Mouse (Mus musculus) limb, embryonic 14.5 days (tissue): ENCODE measurements around the gene Serbp1. TPM values are rescaled to one million over a fixed set of nuclear protein-coding genes. Genes with fewer than 3 reads are reported as not detected.

Source experiments
- ATAC-seq: fragments of 200-750 bp; cut with Nextera tagmentation; 2 replicates; pipeline ENCODE4 v1.8.0; 2017; ENCODE audit warnings: low read depth, moderate number of reproducible peaks, moderate TSS enrichment; ENCODE audit not compliant: low FRiP score
- DNase-seq: peaks from one replicate; pipeline ENCODE4 v3.0.0-alpha.2; 2015; ENCODE audit warnings: low spot score
- H3K27ac ChIP-seq: fragments of 300-500 bp; sonication (generic); replicated peaks from 2 replicates; pipeline ENCODE4 v1.5.1; 2014; ENCODE audit warnings: low read depth, mild to moderate bottlenecking, low read length, moderate library complexity, mixed read lengths
- H3K27me3 ChIP-seq: fragments of 300-500 bp; sonication (generic); 2 replicates; pipeline ENCODE4 v1.6.1; 2014; ENCODE audit warnings: low read length, mixed read lengths; ENCODE audit not compliant: control insufficient read depth, insufficient read depth
- H3K36me3 ChIP-seq: fragments of 300-500 bp; sonication (generic); 2 replicates; pipeline ENCODE4 v1.6.1; 2014; ENCODE audit warnings: mild to moderate bottlenecking, low read length, moderate library complexity, mixed read lengths; ENCODE audit not compliant: control insufficient read depth, insufficient read depth
- H3K4me1 ChIP-seq: fragments of 300-500 bp; sonication (generic); 2 replicates; pipeline ENCODE4 v1.6.1; 2014; ENCODE audit warnings: antibody characterized with exemption, low read length, mixed read lengths; ENCODE audit not compliant: control insufficient read depth, insufficient read depth
- H3K4me2 ChIP-seq: fragments of 300-500 bp; sonication (generic); replicated peaks from 2 replicates; pipeline ENCODE4 v1.6.1; 2014; ENCODE audit warnings: low read depth, mild to moderate bottlenecking, low read length, moderate library complexity; ENCODE audit not compliant: severe bottlenecking
- H3K4me3 ChIP-seq: fragments of 300-500 bp; sonication (generic); replicated peaks from 2 replicates; pipeline ENCODE4 v1.5.1; 2014; ENCODE audit warnings: low read length
- H3K9ac ChIP-seq: fragments of 300-500 bp; sonication (generic); 2 replicates; pipeline ENCODE4 v1.6.1; 2014; ENCODE audit warnings: mild to moderate bottlenecking, low read depth, low read length, moderate library complexity; ENCODE audit not compliant: severe bottlenecking
- H3K9me3 ChIP-seq: fragments of 300-500 bp; sonication (generic); 2 replicates; pipeline ENCODE4 v1.6.1; 2016; ENCODE audit warnings: low read length; ENCODE audit not compliant: control insufficient read depth
- POLR2A ChIP-seq: fragments of 200-500 bp; IDR thresholded peaks from 2 replicates; pipeline ENCODE4 v1.8.0; 2012; ENCODE audit warnings: inconsistent platforms, mild to moderate bottlenecking, moderate library complexity, borderline replicate concordance; ENCODE audit not compliant: insufficient read depth, insufficient read length; ENCODE audit errors: extremely low read depth
- WGBS: fragments of 180-500 bp; shearing (Covaris S2); extraction: QIAGEN DNeasy Blood & Tissue Kit; methylation state at CpG from one replicate; pipeline ENCODE4 v1.1.7; 2014; 5-methylcytosine and 5-hydroxymethylcytosine counted together
- polyA plus RNA-seq, 2 experiments: library from polyadenylated mRNA; depleted of rRNA in 1 of 2; stranded (reverse) in 1 of 2; unstranded in 1 of 2; fragments of >200 nt; fragmentation: Nextera tagmentation in 1 of 2; extraction: Ambion mirVana in 1 of 2; gene quantifications; 2 replicates each; pipeline versions ENCODE4 v1.2.1 to v1.2.3; 2012 to 2014

Gene Serbp1
- polyA plus RNA-seq, 2 experiments, result 465 to 481 TPM

GRCm38 (mm10) chr6:67198085-67198484, 39.9 kb upstream of the Serbp1 start:
- no peak for ATAC-seq
- WGBS, result 28% methylated on average over 4 of the region's 4 CpGs
- Histone ChIP-seq H3K36me3 (no peaks in the 10 kb centered on the region), H3K4me2 (no peak overlapping the region), H3K9me3 (no peaks in the 10 kb centered on the region), H3K4me1 (peaks cover 4% of the 10 kb centered on the region; the same call in 1 of the 2 replicates), H3K27ac (no peak overlapping the region), H3K9ac (no peak overlapping the region), H3K27me3 (no peaks in the 10 kb centered on the region), H3K4me3 (no peak overlapping the region)
- no peak for TF ChIP-seq POLR2A
- DNase-seq, result no peak

GRCm38 (mm10) chr6:67200715-67201322, 37.2 kb upstream of the Serbp1 start:
- Histone ChIP-seq H3K27me3 (no peaks in the 10 kb centered on the region), H3K4me1 (no peaks in the 10 kb centered on the region), H3K9ac (no peak overlapping the region), H3K4me3 (no peak overlapping the region), H3K4me2 (no peak overlapping the region), H3K9me3 (no peaks in the 10 kb centered on the region), H3K36me3 (no peaks in the 10 kb centered on the region), H3K27ac (no peak overlapping the region)
- no peak for TF ChIP-seq POLR2A
- peak; percentile 57 for DNase-seq
- peak; percentile 53 for ATAC-seq
- WGBS, result 33% methylated on average over 5 of the region's 5 CpGs

GRCm38 (mm10) chr6:67205081-67206037, 32.6 kb upstream of the Serbp1 start:
- no peaks in the 10 kb centered on the region for H3K27me3 ChIP-seq
- no peaks in the 10 kb centered on the region for H3K36me3 ChIP-seq
- no peaks in the 10 kb centered on the region for H3K9me3 ChIP-seq
- no peak overlapping the region for H3K27ac ChIP-seq
- H3K4me3 ChIP-seq, result no peak overlapping the region
- H3K4me1 ChIP-seq, result no peaks in the 10 kb centered on the region
- ATAC-seq, result no peak
- 82% methylated on average over 35 of the region's 35 CpGs for WGBS
- H3K9ac ChIP-seq, result no peak overlapping the region
- DNase-seq, result no peak
- TF ChIP-seq POLR2A, result no peak
- no peak overlapping the region for H3K4me2 ChIP-seq

- Histone ChIP-seq H3K9ac (no peak overlapping the region), H3K27me3 (no peaks in the 10 kb centered on the region), H3K4me3 (no peak overlapping the region), H3K4me1 (no peaks in the 10 kb centered on the region), H3K9me3 (no peaks in the 10 kb centered on the region), H3K4me2 (no peak overlapping the region), H3K36me3 (no peaks in the 10 kb centered on the region), H3K27ac (no peak overlapping the region)
- WGBS, result 80% methylated on average over 1 of the region's 1 CpGs
- ATAC-seq (no peak), DNase-seq (no peak)
- TF ChIP-seq POLR2A, result no peak
Measured at GRCm38 (mm10) chr6:67212362-67212761, 25.6 kb upstream of the Serbp1 start.

- ATAC-seq (no peak), DNase-seq (no peak)
- no peak overlapping the region for H3K9ac ChIP-seq
- no peak for TF ChIP-seq POLR2A
- H3K27ac ChIP-seq, result no peak overlapping the region
- no peaks in the 10 kb centered on the region for H3K27me3 ChIP-seq
- no peak overlapping the region for H3K4me3 ChIP-seq
- no peaks in the 10 kb centered on the region for H3K9me3 ChIP-seq
- no peaks in the 10 kb centered on the region for H3K36me3 ChIP-seq
- H3K4me1 ChIP-seq, result no peaks in the 10 kb centered on the region
- 90% methylated on average over 4 of the region's 4 CpGs for WGBS
- H3K4me2 ChIP-seq, result no peak overlapping the region
Measured at GRCm38 (mm10) chr6:67213429-67214098, 24.4 kb upstream of the Serbp1 start.
